ENCODE assay signal across 11 mouse cellular contexts in genomic region chr1:134273493-134274395, GRCm38 (mm10). TPM values are rescaled to one million over a fixed set of nuclear protein-coding genes. Genes with fewer than 3 reads are reported as not detected.
DNase-seq lines count a peak whose midpoint lies in the region; ATAC-seq and TF ChIP-seq lines count a peak whose summit lies in the region.
"Had no signal": no experiment of that assay in that cellular context is flagged by ENCODE, and none has a peak within 500 bp of the region (broad histone marks: within the 10 kb centered on the region; RNA-seq: fewer than 3 reads in every experiment).

No protein-coding gene starts in this region.

- H3K9ac ChIP-seq in hindbrain, postnatal 0 days (replicated peaks; ENCODE audit: low read length): 0 out of 2 replicates have a peak overlapping the region, but pooled peaks have one; percentile 21
- 0 out of 2 replicates have a peak overlapping the region, but pooled peaks have one; percentile 20 for H3K9ac ChIP-seq in neural tube, embryonic 15.5 days (replicated peaks)
- H3K9ac ChIP-seq: lung, embryonic 14.5 days had no signal

- H3K4me3 ChIP-seq in hindbrain, postnatal 0 days (ENCODE audit: low read length): no peak overlapping the region
- H3K4me3 ChIP-seq in neural tube, embryonic 15.5 days (replicated peaks): no peak overlapping the region

- H3K4me2 ChIP-seq in hindbrain, postnatal 0 days (ENCODE audit: low read depth, low read length): no peak overlapping the region
- 0 out of 2 replicates have a peak overlapping the region, but pooled peaks have one; percentile 3 for H3K4me2 ChIP-seq in neural tube, embryonic 15.5 days
- H3K4me2 ChIP-seq: lung, embryonic 14.5 days had no signal

- no peak for TF ChIP-seq CTCF in hindbrain, postnatal 0 days (IDR thresholded peaks at IDR 0.05; ENCODE audit: low read depth)

- peak overlapping the region; percentile 68 for H3K27ac ChIP-seq in hindbrain, postnatal 0 days
- H3K27ac ChIP-seq in neural tube, embryonic 15.5 days (replicated peaks): peak overlapping the region; percentile 80

- no peaks in the 10 kb centered on the region for H3K27me3 ChIP-seq in hindbrain, postnatal 0 days (ENCODE audit: insufficient read depth, low read length)
- H3K27me3 ChIP-seq in neural tube, embryonic 15.5 days (replicated peaks): no peaks in the 10 kb centered on the region

- DNase-seq in layer of hippocampus, adult 18-20 months (ENCODE audit: low spot score in 2 of 2): peak; percentile 25 to 70
- no peak for DNase-seq in layer of hippocampus, adult 9-10 months (ENCODE audit: low spot score)
- DNase-seq in cerebellum, adult 9-10 months: peak; percentile 90
- peak; percentile 65 for DNase-seq in hindbrain, postnatal 0 days (ENCODE audit: low spot score)
- DNase-seq in adrenal gland, adult (ENCODE audit: inconsistent age in 2 of 2, low spot score in 1 of 2): no peak
- DNase-seq in Muller cell, postnatal 12 days (ENCODE audit: inconsistent ontology term): no peak
- no peak for DNase-seq in urinary bladder, adult 2 months (ENCODE audit: low spot score)
- DNase-seq: heart, postnatal 14 days; lung, embryonic 14.5 days had no signal

- no peaks in the 10 kb centered on the region for H3K36me3 ChIP-seq in hindbrain, postnatal 0 days (ENCODE audit: insufficient read depth, low read length)
- no peaks in the 10 kb centered on the region for H3K36me3 ChIP-seq in neural tube, embryonic 15.5 days

- ATAC-seq in hindbrain, postnatal 0 days: peak; percentile 60; the same call in 1 of the 2 replicates
- peak; percentile 73 for ATAC-seq in neural tube, embryonic 15.5 days (ENCODE audit: low FRiP score)

- H3K4me1 ChIP-seq in hindbrain, postnatal 0 days (ENCODE audit: insufficient read depth, low read length): peaks cover 12% of the 10 kb centered on the region
- peaks cover 23% of the 10 kb centered on the region for H3K4me1 ChIP-seq in neural tube, embryonic 15.5 days

- whole genome bisulfite sequencing in hindbrain, postnatal 0 days: 25% methylated on average over 9 of the region's 9 CpGs
- WGBS in neural tube, embryonic 15.5 days: 41% methylated on average over 9 of the region's 9 CpGs

- no peaks in the 10 kb centered on the region for H3K9me3 ChIP-seq in hindbrain, postnatal 0 days (ENCODE audit: low read length)
- H3K9me3 ChIP-seq in neural tube, embryonic 15.5 days (replicated peaks): no peaks in the 10 kb centered on the region

RNA-seq across cellular contexts. Expression of gene Myog, which starts 16.0 kb away (rescaled TPM):
- not detected for total RNA-seq in layer of hippocampus, adult 18-20 months (2021)
- 0.16 TPM in 1 of 2 replicates, not detected in the other for total RNA-seq in hindbrain, postnatal 0 days (2014; rRNA removed)
- not detected in 2 replicates for polyA plus RNA-seq in hindbrain, postnatal 0 days (2015; fragmentation: Nextera tagmentation; extraction: Ambion mirVana)
- polyA plus RNA-seq in neural tube, embryonic 15.5 days (2015; fragmentation: Nextera tagmentation; extraction: Ambion mirVana): 7.1 and 9.9 TPM in 2 replicates
- polyA plus RNA-seq in urinary bladder, adult 2 months (2012; rRNA removed): not detected in 2 replicates
- total RNA-seq: adrenal gland, postnatal 36 days; heart, postnatal 14 days had no signal
- polyA plus RNA-seq: lung, embryonic 14.5 days had no signal

RNA-seq across cellular contexts. Expression of gene Adora1, which starts 38.5 kb away (rescaled TPM):
- 100 to 1,000 TPM; 212 to 220 TPM for total RNA-seq in layer of hippocampus, adult 18-20 months (2021)
- 51.1 and 54.2 TPM in 2 replicates for total RNA-seq in hindbrain, postnatal 0 days (2014; rRNA removed)
- 32.6 and 33.4 TPM in 2 replicates for polyA plus RNA-seq in hindbrain, postnatal 0 days (2015; fragmentation: Nextera tagmentation; extraction: Ambion mirVana)
- polyA plus RNA-seq in neural tube, embryonic 15.5 days (2015; fragmentation: Nextera tagmentation; extraction: Ambion mirVana): 23.8 and 28.8 TPM in 2 replicates
- 6.2 and 7.2 TPM in 2 replicates for polyA plus RNA-seq in urinary bladder, adult 2 months (2012; rRNA removed)

RNA-seq across cellular contexts. Expression of gene Ppfia4, which starts 59.0 kb away (rescaled TPM):
- total RNA-seq in layer of hippocampus, adult 18-20 months (2021): 10 to 100 TPM; 66.5 to 68.4 TPM
- total RNA-seq in hindbrain, postnatal 0 days (2014; rRNA removed): 42.7 and 46.5 TPM in 2 replicates
- 30.6 and 31.6 TPM in 2 replicates for polyA plus RNA-seq in hindbrain, postnatal 0 days (2015; fragmentation: Nextera tagmentation; extraction: Ambion mirVana)
- 29.1 and 31.6 TPM in 2 replicates for polyA plus RNA-seq in neural tube, embryonic 15.5 days (2015; fragmentation: Nextera tagmentation; extraction: Ambion mirVana)
- 8.4 and 8.6 TPM in 2 replicates for polyA plus RNA-seq in urinary bladder, adult 2 months (2012; rRNA removed)

Comparison
In these comparisons a context has a peak if more than half of its experiments do, and no peak if none do; other contexts are left out.
1. DNase-seq: peak in layer of hippocampus, adult 18-20 months (2 of 2), cerebellum, adult 9-10 months (single experiment) and hindbrain, postnatal 0 days (single experiment); none in layer of hippocampus, adult 9-10 months (single experiment), adrenal gland, adult (0 of 2), Muller cell, postnatal 12 days (single experiment) and urinary bladder, adult 2 months (single experiment).